Mouse (Mus musculus): Measurements from ENCODE around the gene Acoxl. TPM values are rescaled to one million over a fixed set of nuclear protein-coding genes. Genes with fewer than 3 reads are reported as not detected.

Gene Acoxl
- polyA plus RNA-seq, 1 experiment from 2014 or later: 0.39 TPM

DNA sequence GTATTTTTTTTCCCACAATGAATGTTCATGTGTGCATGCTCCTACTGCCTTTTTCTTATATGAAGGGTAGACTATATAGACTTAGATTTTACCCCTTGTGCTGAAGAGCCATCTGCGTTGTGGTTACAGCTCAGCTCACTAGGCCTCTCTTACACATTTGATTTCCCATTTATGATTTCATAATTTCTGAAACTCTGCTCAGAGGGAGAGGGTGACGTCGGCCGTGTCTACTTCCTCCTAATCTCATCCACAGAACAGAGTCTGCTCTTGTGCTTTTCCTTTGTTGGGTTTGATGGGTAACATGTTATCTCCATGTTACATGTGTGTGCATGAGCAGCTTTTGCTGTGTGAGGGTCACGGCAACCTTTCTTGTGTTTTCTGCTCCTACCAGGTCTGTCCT is 219.2 kb downstream of the Acoxl start:
- Histone ChIP-seq H3K9me3 (replicated peaks; ENCODE audit: control insufficient read depth, low read length) (no peaks in the 10 kb centered on the region), H3K4me1 (ENCODE audit: control insufficient read depth, insufficient read depth, low read length) (no peaks in the 10 kb centered on the region), H3K4me2 (ENCODE audit: low read depth, low read length) (no peak overlapping the region), H3K9ac (replicated peaks; ENCODE audit: low read length) (no peak overlapping the region), H3K27ac (replicated peaks; ENCODE audit: low read depth, low read length) (no peak overlapping the region), H3K27me3 (ENCODE audit: control insufficient read depth, insufficient read depth, low read length) (no peaks in the 10 kb centered on the region), H3K36me3 (replicated peaks; ENCODE audit: control insufficient read depth, insufficient read depth, low read depth, low read length) (no peaks in the 10 kb centered on the region), H3K4me3 (ENCODE audit: low read depth, low read length) (no peak overlapping the region)
- 93% methylated on average over 5 of the region's 5 CpGs for WGBS
- DNase-seq (ENCODE audit: low spot score) (no peak), ATAC-seq (replicated peaks; ENCODE audit: insufficient number of reproducible peaks, low FRiP score, low TSS enrichment, low read depth) (no peak)

DNA sequence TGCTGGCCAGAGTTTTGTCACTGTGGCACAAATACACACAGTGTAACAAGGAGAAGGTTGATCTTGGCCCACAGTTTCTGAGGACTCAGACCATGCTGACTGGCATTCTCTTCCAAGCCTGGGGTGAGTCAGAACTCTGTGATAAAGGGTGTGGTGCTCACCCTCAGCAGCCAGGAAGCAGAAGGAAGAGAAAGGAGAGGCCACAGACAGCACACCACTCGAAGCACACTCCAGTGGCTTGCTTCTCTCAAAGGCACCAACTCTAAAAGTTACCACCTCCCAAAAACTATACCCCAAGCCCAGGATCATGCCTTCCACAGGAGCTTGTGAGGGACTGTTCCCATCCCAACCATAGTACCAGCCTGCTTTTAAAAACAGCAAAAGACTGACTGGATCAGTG is 220.0 kb downstream of the Acoxl start:
- Histone ChIP-seq H3K4me3 (ENCODE audit: low read depth, low read length) (no peak overlapping the region), H3K4me1 (ENCODE audit: control insufficient read depth, insufficient read depth, low read length) (no peaks in the 10 kb centered on the region), H3K27me3 (ENCODE audit: control insufficient read depth, insufficient read depth, low read length) (no peaks in the 10 kb centered on the region), H3K36me3 (replicated peaks; ENCODE audit: control insufficient read depth, insufficient read depth, low read depth, low read length) (no peaks in the 10 kb centered on the region), H3K27ac (replicated peaks; ENCODE audit: low read depth, low read length) (no peak overlapping the region), H3K9ac (replicated peaks; ENCODE audit: low read length) (no peak overlapping the region), H3K9me3 (replicated peaks; ENCODE audit: control insufficient read depth, low read length) (no peaks in the 10 kb centered on the region), H3K4me2 (ENCODE audit: low read depth, low read length) (no peak overlapping the region)
- WGBS: 61% methylated on average over 1 of the region's 1 CpGs
- DNase-seq (ENCODE audit: low spot score): no peak
- no peak for ATAC-seq (replicated peaks; ENCODE audit: insufficient number of reproducible peaks, low FRiP score, low TSS enrichment, low read depth)

DNA sequence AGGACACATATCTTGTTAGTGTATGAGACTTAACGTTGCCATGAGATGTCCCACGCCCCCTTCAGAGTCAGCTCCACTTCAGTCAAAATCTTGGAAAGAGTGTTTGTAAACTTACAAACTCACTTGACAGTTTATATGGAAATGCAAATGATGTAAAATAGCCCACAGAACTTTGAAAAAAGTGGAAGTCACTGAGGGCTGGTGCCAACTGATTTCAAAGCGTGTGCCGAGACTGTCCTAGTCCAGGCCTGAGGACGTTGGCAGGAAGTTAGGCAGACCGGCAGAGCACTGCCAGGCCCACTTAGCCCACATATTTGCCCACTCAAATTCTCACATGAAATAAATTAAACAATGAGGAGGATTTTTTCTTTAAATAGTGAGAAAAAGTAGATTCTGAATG is 221.5 kb downstream of the Acoxl start:
- Histone ChIP-seq H3K9me3 (replicated peaks; ENCODE audit: control insufficient read depth, low read length) (no peaks in the 10 kb centered on the region), H3K36me3 (replicated peaks; ENCODE audit: control insufficient read depth, insufficient read depth, low read depth, low read length) (no peaks in the 10 kb centered on the region), H3K27ac (replicated peaks; ENCODE audit: low read depth, low read length) (no peak overlapping the region), H3K4me1 (ENCODE audit: control insufficient read depth, insufficient read depth, low read length) (no peaks in the 10 kb centered on the region), H3K4me3 (ENCODE audit: low read depth, low read length) (no peak overlapping the region), H3K4me2 (ENCODE audit: low read depth, low read length) (no peak overlapping the region), H3K27me3 (ENCODE audit: control insufficient read depth, insufficient read depth, low read length) (no peaks in the 10 kb centered on the region), H3K9ac (replicated peaks; ENCODE audit: low read length) (no peak overlapping the region)
- DNase-seq (ENCODE audit: low spot score) (no peak), ATAC-seq (replicated peaks; ENCODE audit: insufficient number of reproducible peaks, low FRiP score, low TSS enrichment, low read depth) (no peak)
- WGBS: 70% methylated on average over 6 of the region's 6 CpGs

DNA sequence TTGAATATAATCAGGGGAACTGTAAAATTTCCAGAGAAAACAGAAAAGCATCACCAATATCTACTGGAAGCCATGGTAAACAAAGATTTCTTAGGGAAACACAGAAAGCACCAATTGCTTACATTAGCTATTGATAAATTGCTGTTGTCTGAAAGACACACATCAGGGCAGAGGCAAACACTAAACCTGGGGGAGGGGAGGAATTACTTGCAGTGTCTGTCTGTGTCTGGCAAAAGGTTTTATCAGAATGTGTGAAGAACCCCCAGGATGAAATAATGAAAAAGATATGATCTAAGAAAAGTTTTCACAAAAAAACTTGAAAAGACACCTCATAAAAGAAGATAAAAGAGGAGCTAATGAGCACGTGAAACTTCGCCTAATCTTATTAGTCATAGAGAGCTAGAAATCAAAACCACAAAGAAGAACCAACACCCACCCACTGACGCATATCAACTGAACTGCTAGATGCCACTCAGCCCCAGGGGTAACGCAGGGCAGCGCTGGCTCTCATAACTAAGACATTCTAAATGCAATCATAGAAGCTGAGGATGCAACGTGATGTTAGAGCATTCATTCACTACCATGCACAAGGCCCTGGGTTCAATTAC is 222.1 kb downstream of the Acoxl start:
- Histone ChIP-seq H3K4me1 (ENCODE audit: control insufficient read depth, insufficient read depth, low read length) (no peaks in the 10 kb centered on the region), H3K36me3 (replicated peaks; ENCODE audit: control insufficient read depth, insufficient read depth, low read depth, low read length) (no peaks in the 10 kb centered on the region), H3K4me2 (ENCODE audit: low read depth, low read length) (no peak overlapping the region), H3K27ac (replicated peaks; ENCODE audit: low read depth, low read length) (no peak overlapping the region), H3K27me3 (ENCODE audit: control insufficient read depth, insufficient read depth, low read length) (no peaks in the 10 kb centered on the region), H3K9ac (replicated peaks; ENCODE audit: low read length) (no peak overlapping the region), H3K9me3 (replicated peaks; ENCODE audit: control insufficient read depth, low read length) (no peaks in the 10 kb centered on the region), H3K4me3 (ENCODE audit: low read depth, low read length) (no peak overlapping the region)
- 47% methylated on average over 6 of the region's 6 CpGs for WGBS
- DNase-seq (ENCODE audit: low spot score): peak; percentile 4
- ATAC-seq (replicated peaks; ENCODE audit: insufficient number of reproducible peaks, low FRiP score, low TSS enrichment, low read depth): no peak

DNA sequence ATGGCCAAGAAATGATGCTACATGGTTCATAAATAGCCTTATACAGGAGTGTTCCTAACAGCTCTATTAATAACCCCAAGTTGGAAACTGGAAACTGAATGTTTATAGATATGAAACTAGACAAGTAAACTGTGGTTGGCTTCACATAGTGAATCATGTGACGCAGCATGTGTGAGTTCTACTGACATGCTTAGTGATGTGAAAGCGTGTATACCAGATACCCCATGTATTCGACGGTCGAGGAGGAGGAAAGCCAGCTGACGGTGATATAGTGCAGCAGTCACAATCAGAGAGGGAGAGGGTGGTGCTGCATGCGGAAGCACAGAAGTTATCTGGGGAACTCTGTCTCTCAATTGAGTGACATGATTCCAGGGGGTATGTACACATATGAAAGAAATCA is 222.8 kb downstream of the Acoxl start:
- 85% methylated on average over 7 of the region's 7 CpGs for WGBS
- DNase-seq (ENCODE audit: low spot score) (no peak), ATAC-seq (replicated peaks; ENCODE audit: insufficient number of reproducible peaks, low FRiP score, low TSS enrichment, low read depth) (no peak)
- Histone ChIP-seq H3K36me3 (replicated peaks; ENCODE audit: control insufficient read depth, insufficient read depth, low read depth, low read length) (no peaks in the 10 kb centered on the region), H3K9ac (replicated peaks; ENCODE audit: low read length) (no peak overlapping the region), H3K27ac (replicated peaks; ENCODE audit: low read depth, low read length) (no peak overlapping the region), H3K4me1 (ENCODE audit: control insufficient read depth, insufficient read depth, low read length) (no peaks in the 10 kb centered on the region), H3K4me2 (ENCODE audit: low read depth, low read length) (no peak overlapping the region), H3K27me3 (ENCODE audit: control insufficient read depth, insufficient read depth, low read length) (no peaks in the 10 kb centered on the region), H3K4me3 (ENCODE audit: low read depth, low read length) (no peak overlapping the region), H3K9me3 (replicated peaks; ENCODE audit: control insufficient read depth, low read length) (no peaks in the 10 kb centered on the region)

DNA sequence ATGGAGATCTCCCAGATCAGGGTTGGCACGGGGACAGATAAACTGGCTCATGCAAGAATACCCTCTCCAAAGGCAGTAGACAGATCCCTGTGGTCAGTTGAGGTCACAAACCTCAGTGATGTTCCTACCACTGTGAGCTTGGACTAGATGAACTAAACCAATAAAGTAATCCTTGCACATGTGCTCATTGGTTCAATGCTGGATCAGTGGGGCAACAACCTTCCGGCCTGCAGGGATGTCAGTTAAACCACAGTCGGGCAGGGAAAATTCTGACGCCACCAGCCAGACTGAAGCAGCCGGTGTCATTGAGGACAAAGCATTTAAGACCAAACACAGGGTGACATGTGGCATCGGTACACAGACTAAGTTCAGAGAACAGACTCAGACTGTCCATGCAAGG is 224.1 kb downstream of the Acoxl start:
- Histone ChIP-seq H3K36me3 (replicated peaks; ENCODE audit: control insufficient read depth, insufficient read depth, low read depth, low read length) (no peaks in the 10 kb centered on the region), H3K9me3 (replicated peaks; ENCODE audit: control insufficient read depth, low read length) (no peaks in the 10 kb centered on the region), H3K4me3 (ENCODE audit: low read depth, low read length) (no peak overlapping the region), H3K27me3 (ENCODE audit: control insufficient read depth, insufficient read depth, low read length) (no peaks in the 10 kb centered on the region), H3K9ac (replicated peaks; ENCODE audit: low read length) (no peak overlapping the region), H3K4me2 (ENCODE audit: low read depth, low read length) (no peak overlapping the region), H3K27ac (replicated peaks; ENCODE audit: low read depth, low read length) (no peak overlapping the region), H3K4me1 (ENCODE audit: control insufficient read depth, insufficient read depth, low read length) (no peaks in the 10 kb centered on the region)
- no peak for ATAC-seq (replicated peaks; ENCODE audit: insufficient number of reproducible peaks, low FRiP score, low TSS enrichment, low read depth)
- DNase-seq (ENCODE audit: low spot score): no peak
- 88% methylated on average over 6 of the region's 6 CpGs for WGBS

DNA sequence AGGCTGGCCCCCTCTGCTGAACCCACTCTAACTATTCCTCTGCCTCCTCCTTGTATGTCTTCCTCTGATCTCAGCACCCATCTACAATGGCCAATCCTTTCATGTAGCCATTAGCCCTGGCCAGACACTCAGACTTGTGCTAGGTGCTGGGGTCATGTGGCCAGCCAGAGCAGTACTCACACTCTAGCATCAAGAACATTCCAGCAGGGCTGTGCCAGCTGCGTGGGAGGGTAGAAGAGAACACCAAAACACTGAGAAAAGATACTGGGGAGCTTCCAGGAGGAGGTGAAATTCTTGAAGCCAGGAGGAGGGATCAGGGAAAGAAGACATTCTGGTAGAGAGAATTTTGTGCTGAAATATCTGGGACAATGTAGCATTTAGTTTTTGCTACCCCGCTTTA is 226.3 kb downstream of the Acoxl start:
- H3K27ac ChIP-seq (replicated peaks; ENCODE audit: low read depth, low read length): no peak overlapping the region
- H3K27me3 ChIP-seq (ENCODE audit: control insufficient read depth, insufficient read depth, low read length): no peaks in the 10 kb centered on the region
- WGBS: 85% methylated on average over 2 of the region's 2 CpGs
- no peak overlapping the region for H3K4me2 ChIP-seq (ENCODE audit: low read depth, low read length)
- no peaks in the 10 kb centered on the region for H3K9me3 ChIP-seq (replicated peaks; ENCODE audit: control insufficient read depth, low read length)
- H3K4me3 ChIP-seq (ENCODE audit: low read depth, low read length): no peak overlapping the region
- DNase-seq (ENCODE audit: low spot score) (no peak), ATAC-seq (replicated peaks; ENCODE audit: insufficient number of reproducible peaks, low FRiP score, low TSS enrichment, low read depth) (no peak)
- no peak overlapping the region for H3K9ac ChIP-seq (replicated peaks; ENCODE audit: low read length)
- H3K4me1 ChIP-seq (ENCODE audit: control insufficient read depth, insufficient read depth, low read length): no peaks in the 10 kb centered on the region
- H3K36me3 ChIP-seq (replicated peaks; ENCODE audit: control insufficient read depth, insufficient read depth, low read depth, low read length): no peaks in the 10 kb centered on the region

DNA sequence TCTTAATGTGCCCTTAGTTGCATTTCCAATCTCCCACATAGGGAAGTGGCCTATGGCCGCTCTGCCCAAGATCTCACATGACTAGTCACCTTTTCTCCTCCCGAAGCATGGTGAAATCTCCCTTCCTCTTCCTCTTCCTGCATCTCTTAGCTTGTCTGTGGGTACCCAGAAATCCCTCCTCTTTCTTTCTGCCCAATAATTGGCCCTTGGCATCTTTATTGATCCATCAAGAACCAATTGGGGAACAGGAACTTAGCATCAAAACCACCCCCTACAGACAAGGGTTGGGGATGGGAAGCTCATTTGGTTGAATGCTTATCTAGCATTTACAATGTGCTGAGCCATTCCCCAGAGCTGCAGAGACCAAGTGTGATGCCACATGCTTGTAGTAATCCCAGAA is 226.9 kb downstream of the Acoxl start:
- H3K4me3 ChIP-seq (ENCODE audit: low read depth, low read length): no peak overlapping the region
- H3K36me3 ChIP-seq (replicated peaks; ENCODE audit: control insufficient read depth, insufficient read depth, low read depth, low read length): no peaks in the 10 kb centered on the region
- no peaks in the 10 kb centered on the region for H3K27me3 ChIP-seq (ENCODE audit: control insufficient read depth, insufficient read depth, low read length)
- DNase-seq (ENCODE audit: low spot score) (no peak), ATAC-seq (replicated peaks; ENCODE audit: insufficient number of reproducible peaks, low FRiP score, low TSS enrichment, low read depth) (no peak)
- H3K4me1 ChIP-seq (ENCODE audit: control insufficient read depth, insufficient read depth, low read length): no peaks in the 10 kb centered on the region
- H3K4me2 ChIP-seq (ENCODE audit: low read depth, low read length): no peak overlapping the region
- WGBS: 94% methylated on average over 2 of the region's 2 CpGs
- H3K27ac ChIP-seq (replicated peaks; ENCODE audit: low read depth, low read length): no peak overlapping the region
- no peaks in the 10 kb centered on the region for H3K9me3 ChIP-seq (replicated peaks; ENCODE audit: control insufficient read depth, low read length)
- no peak overlapping the region for H3K9ac ChIP-seq (replicated peaks; ENCODE audit: low read length)
